Mouse (Mus musculus): ENCODE results near the gene Ston2.

DNA sequence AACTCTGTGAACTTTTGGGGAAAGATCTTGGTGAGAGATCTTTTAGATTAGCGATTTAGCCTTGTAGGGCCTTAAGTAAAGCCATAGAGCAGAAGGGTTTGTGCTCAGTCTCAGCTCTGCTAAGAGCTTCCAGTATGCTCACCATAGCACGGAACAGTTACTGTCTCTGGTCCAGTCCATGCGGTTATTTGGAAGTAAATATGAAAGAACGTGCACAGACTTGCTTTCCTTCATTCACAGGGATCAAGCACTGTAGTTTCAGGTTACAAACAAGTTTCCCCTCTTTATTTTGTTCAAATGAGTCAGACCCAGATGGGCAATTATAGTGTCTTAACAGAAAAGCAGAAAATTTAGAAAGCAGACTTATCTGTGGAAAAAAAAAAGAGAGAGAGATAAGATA lies 125.3 kb downstream of the Ston2 start:
- TF ChIP-seq CTCF (IDR thresholded peaks at IDR 0.05; ENCODE audit: borderline replicate concordance, insufficient read depth, low read depth, low read length) (no peak), POLR2A (IDR thresholded peaks at IDR 0.05; ENCODE audit: borderline replicate concordance, insufficient read depth, low read length) (no peak)

Data from cerebellum, adult 2 months (tissue).